Mouse (Mus musculus) liver, adult 2 months (tissue): ENCODE measurements around the gene Scamp2.

Source experiments
- CTCF ChIP-seq: fragments of 200-500 bp; IDR thresholded peaks from 2 replicates; pipeline ENCODE4 v1.5.1; 2011; ENCODE audit warnings: low read depth, low read length, control low read depth
- POLR2A ChIP-seq: fragments of 200-500 bp; IDR thresholded peaks from 2 replicates; pipeline ENCODE4 v1.6.1; 2011; ENCODE audit warnings: low read length, control low read depth; ENCODE audit not compliant: insufficient read depth; ENCODE audit errors: extremely low read depth

DNA sequence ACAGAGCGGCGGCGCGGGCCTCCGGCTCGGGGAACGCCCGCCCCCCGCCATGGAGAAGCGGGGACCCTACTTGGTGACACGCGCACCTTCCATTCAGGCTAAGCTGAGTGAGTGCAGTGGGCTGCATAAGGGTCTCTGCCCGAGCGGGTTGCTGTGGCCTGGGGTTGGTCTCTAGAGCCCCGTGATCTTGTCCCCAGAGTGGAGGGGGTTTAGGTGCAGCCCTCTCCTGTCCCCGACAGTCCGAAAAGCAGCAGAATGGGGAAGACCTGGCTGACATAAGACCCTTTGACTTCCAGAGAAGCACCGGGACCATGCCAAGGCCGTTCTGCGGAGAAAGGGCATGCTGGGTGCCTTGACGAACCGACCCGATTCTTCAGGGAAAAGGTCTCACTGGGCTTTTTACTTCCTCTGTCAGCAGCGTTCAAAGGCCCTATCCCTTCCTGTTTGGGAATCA lies 23.0 kb upstream of the Scamp2 start:
- TF ChIP-seq POLR2A, result no peak
- no peak for TF ChIP-seq CTCF
